ENCODE assay signal across 24 mouse cellular contexts in genomic region chr19:18592919-18593318, GRCm38 (mm10). TPM values are rescaled to one million over a fixed set of nuclear protein-coding genes. Genes with fewer than 3 reads are reported as not detected.
DNase-seq lines count a peak whose midpoint lies in the region; ATAC-seq and TF ChIP-seq lines count a peak whose summit lies in the region.
"Had no signal": no experiment of that assay in that cellular context is flagged by ENCODE, and none has a peak within 500 bp of the region (broad histone marks: within the 10 kb centered on the region; RNA-seq: fewer than 3 reads in every experiment).

No protein-coding gene starts in this region.

- no peak for DNase-seq in kidney, adult 8-10 months
- peak; percentile 39 for DNase-seq in kidney, postnatal 0 days (ENCODE audit: low spot score)
- DNase-seq in kidney, adult 11 months = no peak
- peak; percentile 76 for DNase-seq in midbrain, embryonic 11.5 days (ENCODE audit: low spot score, missing footprints)
- DNase-seq: adrenal gland, adult 2 months; adrenal gland, postnatal 14 days; cerebellum, adult 11 months; cerebellum, adult 2 months; cerebellum, adult 9-11 months; cerebellum, postnatal 25 days; gastrocnemius, postnatal 10 days; gastrocnemius, postnatal 36 days; heart, postnatal 14 days; heart, postnatal 4 days had no signal

- ATAC-seq in kidney, embryonic 14.5 days (ENCODE audit: low FRiP score, low TSS enrichment) = peak; percentile 53
- ATAC-seq in kidney, postnatal 0 days (replicated peaks; ENCODE audit: low FRiP score, low read depth) = peak; percentile 26; the same call in 1 of the 2 replicates
- ATAC-seq in midbrain, embryonic 11.5 days (ENCODE audit: low FRiP score) = no peak
- ATAC-seq in midbrain, embryonic 15.5 days (replicated peaks) = no peak
- ATAC-seq: CD4-positive, CD25-positive, alpha-beta regulatory T cell, adult 4 months; forebrain, embryonic 13.5 days; forebrain, embryonic 16.5 days had no signal

- no peak for TF ChIP-seq CTCF in kidney, postnatal 0 days (IDR thresholded peaks at IDR 0.05; ENCODE audit: low read depth)

- no peak overlapping the region for H3K4me2 ChIP-seq in kidney, embryonic 14.5 days (replicated peaks; ENCODE audit: low read depth, low read length)
- no peak overlapping the region for H3K4me2 ChIP-seq in kidney, postnatal 0 days (ENCODE audit: low read length)
- H3K4me2 ChIP-seq in midbrain, embryonic 11.5 days = no peak overlapping the region
- H3K4me2 ChIP-seq in midbrain, embryonic 15.5 days = no peak overlapping the region
- H3K4me2 ChIP-seq: forebrain, embryonic 13.5 days; heart, embryonic 13.5 days; hindbrain, embryonic 15.5 days had no signal

- peaks cover 4% of the 10 kb centered on the region; the same call in 1 of the 2 replicates for H3K36me3 ChIP-seq in kidney, embryonic 14.5 days (ENCODE audit: control insufficient read depth, insufficient read depth, low read length)
- peaks cover 4% of the 10 kb centered on the region; the same call in 1 of the 2 replicates for H3K36me3 ChIP-seq in kidney, postnatal 0 days (ENCODE audit: insufficient read depth, low read length)
- H3K36me3 ChIP-seq in midbrain, embryonic 11.5 days (ENCODE audit: control insufficient read depth, insufficient read depth, low read length) = no peaks in the 10 kb centered on the region
- no peaks in the 10 kb centered on the region for H3K36me3 ChIP-seq in midbrain, embryonic 15.5 days (replicated peaks)
- H3K36me3 ChIP-seq: forebrain, embryonic 10.5 days; hindbrain, embryonic 15.5 days had no signal

- peaks cover 12% of the 10 kb centered on the region; the same call in 1 of the 2 replicates for H3K4me1 ChIP-seq in kidney, embryonic 14.5 days (ENCODE audit: control insufficient read depth, insufficient read depth, low read length)
- H3K4me1 ChIP-seq in kidney, postnatal 0 days (replicated peaks; ENCODE audit: insufficient read depth, low read length) = peaks cover 15% of the 10 kb centered on the region
- peaks cover 4% of the 10 kb centered on the region; the same call in 1 of the 2 replicates for H3K4me1 ChIP-seq in midbrain, embryonic 11.5 days (ENCODE audit: control insufficient read depth, insufficient read depth, low read length)
- H3K4me1 ChIP-seq in midbrain, embryonic 15.5 days = 0 out of 2 replicates have a peak, but pooled peaks cover 13% of the 10 kb centered on the region

- H3K27ac ChIP-seq in kidney, embryonic 14.5 days (ENCODE audit: low read depth, low read length) = no peak overlapping the region; the same call in 1 of the 2 replicates
- H3K27ac ChIP-seq in kidney, postnatal 0 days = peak overlapping the region; percentile 57; the same call in 1 of the 2 replicates
- H3K27ac ChIP-seq in midbrain, embryonic 11.5 days (ENCODE audit: low read depth, low read length) = no peak overlapping the region
- H3K27ac ChIP-seq in midbrain, embryonic 15.5 days = no peak overlapping the region
- H3K27ac ChIP-seq: forebrain, embryonic 10.5 days; forebrain, embryonic 13.5 days; heart, adult 2 months; heart, embryonic 10.5 days; heart, embryonic 13.5 days; hindbrain, embryonic 15.5 days had no signal

- no peaks in the 10 kb centered on the region for H3K27me3 ChIP-seq in kidney, embryonic 14.5 days (ENCODE audit: control insufficient read depth, insufficient read depth, low read length)
- H3K27me3 ChIP-seq in kidney, postnatal 0 days (ENCODE audit: insufficient read depth, low read length) = no peaks in the 10 kb centered on the region
- H3K27me3 ChIP-seq in midbrain, embryonic 11.5 days (ENCODE audit: control insufficient read depth, insufficient read depth, low read length) = no peaks in the 10 kb centered on the region
- no peaks in the 10 kb centered on the region for H3K27me3 ChIP-seq in midbrain, embryonic 15.5 days (replicated peaks)
- H3K27me3 ChIP-seq: forebrain, embryonic 13.5 days; heart, embryonic 13.5 days; hindbrain, embryonic 15.5 days had no signal

- no peaks in the 10 kb centered on the region for H3K9me3 ChIP-seq in kidney, embryonic 14.5 days (ENCODE audit: control insufficient read depth, low read length)
- no peaks in the 10 kb centered on the region for H3K9me3 ChIP-seq in kidney, postnatal 0 days (replicated peaks; ENCODE audit: low read length)
- no peaks in the 10 kb centered on the region for H3K9me3 ChIP-seq in midbrain, embryonic 11.5 days (ENCODE audit: control insufficient read depth, low read length)
- H3K9me3 ChIP-seq in midbrain, embryonic 15.5 days = no peaks in the 10 kb centered on the region
- H3K9me3 ChIP-seq: forebrain, embryonic 10.5 days; forebrain, embryonic 13.5 days; heart, embryonic 10.5 days; heart, embryonic 13.5 days; hindbrain, embryonic 15.5 days had no signal

- H3K4me3 ChIP-seq in kidney, embryonic 14.5 days (ENCODE audit: low read length) = no peak overlapping the region
- no peak overlapping the region for H3K4me3 ChIP-seq in kidney, postnatal 0 days (replicated peaks; ENCODE audit: low read depth, low read length)
- no peak overlapping the region for H3K4me3 ChIP-seq in midbrain, embryonic 11.5 days (ENCODE audit: low read depth, low read length)
- no peak overlapping the region for H3K4me3 ChIP-seq in midbrain, embryonic 15.5 days
- H3K4me3 ChIP-seq: forebrain, embryonic 10.5 days; forebrain, embryonic 13.5 days; heart, adult 2 months; heart, embryonic 10.5 days; heart, embryonic 13.5 days; hindbrain, embryonic 15.5 days had no signal

- no peak overlapping the region for H3K9ac ChIP-seq in kidney, embryonic 14.5 days (ENCODE audit: low read depth, low read length)
- H3K9ac ChIP-seq in kidney, postnatal 0 days (ENCODE audit: low read depth, low read length) = no peak overlapping the region
- H3K9ac ChIP-seq in midbrain, embryonic 11.5 days (ENCODE audit: low read length) = no peak overlapping the region
- H3K9ac ChIP-seq in midbrain, embryonic 15.5 days = no peak overlapping the region
- H3K9ac ChIP-seq: forebrain, embryonic 13.5 days; heart, embryonic 13.5 days; hindbrain, embryonic 15.5 days had no signal

- 37% methylated on average over 6 of the region's 6 CpGs for WGBS in kidney, embryonic 14.5 days
- WGBS in kidney, postnatal 0 days = 42% methylated on average over 6 of the region's 6 CpGs
- 73% methylated on average over 6 of the region's 6 CpGs for WGBS in midbrain, embryonic 11.5 days
- WGBS in midbrain, embryonic 15.5 days = 77% methylated on average over 6 of the region's 6 CpGs

RNA-seq across cellular contexts. Expression of gene Ostf1, which starts 38.7 kb away (rescaled TPM):
- 96.8 and 101 TPM in 2 replicates for polyA plus RNA-seq in kidney, embryonic 14.5 days (2014; fragmentation: Nextera tagmentation; extraction: Ambion mirVana)
- polyA plus RNA-seq in kidney, postnatal 0 days (2015; fragmentation: Nextera tagmentation; extraction: Ambion mirVana) = 190 and 191 TPM in 2 replicates
- 46.1 and 48.8 TPM in 2 replicates for polyA plus RNA-seq in midbrain, embryonic 11.5 days (2014; fragmentation: Nextera tagmentation; extraction: Ambion mirVana)
- polyA plus RNA-seq in midbrain, embryonic 15.5 days (2015; fragmentation: Nextera tagmentation; extraction: Ambion mirVana) = 37.2 and 42.4 TPM in 2 replicates

RNA-seq across cellular contexts. Expression of gene Nmrk1, which starts 38.8 kb away (rescaled TPM):
- 17.8 and 18.5 TPM in 2 replicates for polyA plus RNA-seq in kidney, embryonic 14.5 days (2014; fragmentation: Nextera tagmentation; extraction: Ambion mirVana)
- 20.6 and 24.7 TPM in 2 replicates for polyA plus RNA-seq in kidney, postnatal 0 days (2015; fragmentation: Nextera tagmentation; extraction: Ambion mirVana)
- 4.9 and 5.8 TPM in 2 replicates for polyA plus RNA-seq in midbrain, embryonic 11.5 days (2014; fragmentation: Nextera tagmentation; extraction: Ambion mirVana)
- 6.6 and 7.2 TPM in 2 replicates for polyA plus RNA-seq in midbrain, embryonic 15.5 days (2015; fragmentation: Nextera tagmentation; extraction: Ambion mirVana)

Comparison
In these comparisons a context has a peak if more than half of its experiments do, and no peak if none do; other contexts are left out.
1. DNase-seq: peak in kidney, postnatal 0 days (single experiment) and midbrain, embryonic 11.5 days (single experiment); none in kidney, adult 8-10 months (0 of 2) and kidney, adult 11 months (single experiment).
2. ATAC-seq: peak in kidney, embryonic 14.5 days (single experiment) and kidney, postnatal 0 days (single experiment); none in midbrain, embryonic 11.5 days (single experiment) and midbrain, embryonic 15.5 days (single experiment).